Mouse (Mus musculus) liver, embryonic 12.5 days (tissue): ENCODE measurements around the gene Donson. TPM values are rescaled to one million over a fixed set of nuclear protein-coding genes. Genes with fewer than 3 reads are reported as not detected.

ENCODE experiments used
- ATAC-seq: fragments of 200-750 bp; cut with Nextera tagmentation; 2 replicates; pipeline ENCODE4 v1.8.0; 2017; ENCODE audit warnings: moderate number of reproducible peaks, mild to moderate bottlenecking, moderate library complexity
- H3K27ac ChIP-seq: fragments of 300-500 bp; sonication (generic); 2 replicates; pipeline ENCODE4 v1.5.1; 2016; ENCODE audit warnings: mild to moderate bottlenecking
- H3K27me3 ChIP-seq: fragments of 300-500 bp; sonication (generic); replicated peaks from 2 replicates; pipeline ENCODE4 v1.6.1; 2016; ENCODE audit warnings: mild to moderate bottlenecking, moderate library complexity
- H3K36me3 ChIP-seq: fragments of 300-500 bp; sonication (generic); 2 replicates; pipeline ENCODE4 v1.6.1; 2016; ENCODE audit warnings: mild to moderate bottlenecking, moderate library complexity
- H3K4me1 ChIP-seq: fragments of 300-500 bp; sonication (generic); 2 replicates; pipeline ENCODE4 v1.6.1; 2016
- H3K4me2 ChIP-seq: fragments of 300-500 bp; sonication (generic); 2 replicates; pipeline ENCODE4 v1.6.1; 2016; ENCODE audit warnings: mild to moderate bottlenecking, moderate library complexity
- H3K4me3 ChIP-seq: fragments of 300-500 bp; sonication (generic); 2 replicates; pipeline ENCODE4 v1.5.1; 2016; ENCODE audit warnings: mild to moderate bottlenecking, moderate library complexity
- H3K9ac ChIP-seq: fragments of 300-500 bp; sonication (generic); 2 replicates; pipeline ENCODE4 v1.6.1; 2016; ENCODE audit warnings: mild to moderate bottlenecking, moderate library complexity
- H3K9me3 ChIP-seq: fragments of 300-500 bp; sonication (generic); replicated peaks from 2 replicates; pipeline ENCODE4 v1.6.1; 2016; ENCODE audit warnings: mild to moderate bottlenecking, moderate library complexity
- WGBS: fragments of 180-500 bp; shearing (Covaris S2); methylation state at CpG from one replicate; pipeline ENCODE4 v1.1.7; 2016; ENCODE audit not compliant: insufficient replicate concordance; 5-methylcytosine and 5-hydroxymethylcytosine counted together
- polyA plus RNA-seq: library from polyadenylated mRNA; unstranded; fragments of >200 nt; fragmentation: Nextera tagmentation; extraction: Ambion mirVana; gene quantifications from 2 replicates; pipeline ENCODE4 v1.2.1, GENCODE M21; 2016

Donson gene
- polyA plus RNA-seq: 48.4 and 54.9 TPM in 2 replicates

- Histone ChIP-seq H3K27me3 (no peaks in the 10 kb centered on the region), H3K9ac (peak within 1 kb of the TSS; percentile 94), H3K36me3 (peaks cover 46% of the 10 kb centered on the region), H3K4me3 (peak within 1 kb of the TSS; percentile 78), H3K4me1 (peaks cover 49% of the 10 kb centered on the region), H3K9me3 (no peaks in the 10 kb centered on the region), H3K27ac (peak within 1 kb of the TSS; percentile 93), H3K4me2 (peak within 1 kb of the TSS; percentile 97)
- WGBS: under 1% methylated on average over 63 of the region's 71 CpGs
- peak; percentile 97 for ATAC-seq
Observed at GRCm38 (mm10) chr16:91688619-91689334, at the start of gene Donson. Gene Donson, minus strand, starts transcription at chr16:91688770.

DNA sequence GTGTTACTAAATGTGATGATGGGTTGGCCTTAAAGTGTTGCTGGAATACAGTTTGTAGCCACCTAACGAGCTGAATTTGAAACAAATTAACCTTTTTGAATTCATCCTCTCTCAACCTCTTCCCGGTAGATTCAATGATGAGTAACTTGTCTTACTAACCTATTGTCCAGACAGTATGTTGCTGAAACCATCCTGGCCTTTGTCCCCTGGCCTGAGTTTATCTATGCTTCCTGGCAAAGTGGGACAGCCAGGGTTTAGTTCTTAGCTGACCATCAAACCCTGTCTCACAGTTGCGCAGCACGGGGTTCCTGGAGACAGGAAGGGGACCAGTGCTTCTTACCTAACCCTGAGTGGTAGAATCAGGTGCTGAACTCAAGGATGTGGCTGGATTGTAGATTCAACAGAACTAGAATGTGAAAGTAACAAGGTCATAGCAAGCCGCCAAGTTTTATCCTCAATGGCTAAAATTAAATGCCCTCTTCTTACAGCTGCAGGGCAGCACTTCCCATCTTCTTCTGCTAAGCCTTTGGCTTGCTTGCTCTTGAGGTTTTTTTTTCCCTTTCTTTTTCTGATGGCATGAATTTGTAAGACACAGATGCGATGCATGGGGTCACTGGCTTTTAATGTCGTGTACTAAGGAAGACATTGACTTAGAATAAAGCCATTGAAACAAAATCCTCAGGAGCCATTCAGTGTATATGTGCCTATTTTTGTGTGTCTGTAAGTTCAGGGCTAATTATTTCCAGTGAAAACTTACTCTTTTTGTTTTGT, 47.7 kb upstream of the Donson start:
- WGBS: 65% methylated on average over 7 of the region's 7 CpGs
- Histone ChIP-seq H3K4me3 (no peak overlapping the region), H3K27me3 (peaks cover 61% of the 10 kb centered on the region), H3K9ac (no peak overlapping the region), H3K27ac (no peak overlapping the region), H3K9me3 (no peaks in the 10 kb centered on the region), H3K4me2 (no peak overlapping the region), H3K36me3 (no peaks in the 10 kb centered on the region), H3K4me1 (peaks cover 42% of the 10 kb centered on the region)
- no peak for ATAC-seq

DNA sequence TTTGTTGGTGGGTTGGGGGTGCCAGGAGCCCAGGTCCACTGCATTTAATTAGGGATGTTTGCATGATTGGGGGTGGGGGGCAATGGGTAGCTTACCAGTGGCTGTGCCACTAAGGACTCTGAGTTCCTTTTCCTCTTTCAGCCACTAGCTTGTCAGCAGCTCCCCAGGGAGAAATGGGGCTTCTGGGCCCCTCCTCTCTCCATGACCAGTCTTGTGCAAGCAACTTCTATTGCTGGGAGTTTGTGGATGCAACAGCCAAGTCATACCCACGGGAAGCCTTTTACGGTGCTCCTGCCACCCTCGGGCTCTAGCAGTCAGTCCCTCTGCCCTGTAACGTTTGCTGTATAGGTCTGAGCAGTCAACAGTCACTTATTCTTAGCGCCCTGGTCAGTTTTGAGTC, 46.2 kb upstream of the Donson start:
- no peak overlapping the region for H3K27ac ChIP-seq
- peaks cover 74% of the 10 kb centered on the region for H3K27me3 ChIP-seq
- 52% methylated on average over 5 of the region's 5 CpGs for WGBS

DNA sequence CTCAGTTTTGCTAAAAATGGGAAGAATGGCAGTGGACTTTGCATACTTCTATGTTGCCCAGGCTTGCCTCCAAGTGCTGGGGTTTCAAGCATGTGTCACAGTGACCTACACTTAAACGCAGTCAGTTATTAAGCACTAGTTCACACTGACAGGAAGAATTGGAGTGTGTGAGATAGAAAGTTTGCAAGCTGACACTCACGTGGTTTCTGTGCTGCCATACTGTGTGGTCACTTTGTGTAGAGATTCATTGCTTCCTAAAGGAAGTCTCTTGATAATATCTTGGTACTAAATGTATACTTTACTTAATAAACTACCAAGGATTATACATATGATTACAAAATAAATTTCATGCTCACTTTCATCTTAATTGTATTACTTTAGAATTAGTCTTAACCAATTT, 44.2 kb upstream of the Donson start:
- Histone ChIP-seq H3K4me1 (peaks cover 47% of the 10 kb centered on the region), H3K9ac (no peak overlapping the region), H3K9me3 (no peaks in the 10 kb centered on the region), H3K4me2 (no peak overlapping the region), H3K27me3 (peaks cover 75% of the 10 kb centered on the region), H3K36me3 (no peaks in the 10 kb centered on the region), H3K4me3 (no peak overlapping the region), H3K27ac (no peak overlapping the region)
- ATAC-seq: no peak
- 21% methylated on average over 2 of the region's 2 CpGs for WGBS

More for the DNA sequence above, 46.2 kb upstream of the Donson start:
- H3K9me3 ChIP-seq: no peaks in the 10 kb centered on the region
- no peak overlapping the region for H3K9ac ChIP-seq
- H3K36me3 ChIP-seq: no peaks in the 10 kb centered on the region
- H3K4me2 ChIP-seq: no peak overlapping the region
- H3K4me3 ChIP-seq: no peak overlapping the region
- no peak for ATAC-seq
- peaks cover 40% of the 10 kb centered on the region for H3K4me1 ChIP-seq

DNA sequence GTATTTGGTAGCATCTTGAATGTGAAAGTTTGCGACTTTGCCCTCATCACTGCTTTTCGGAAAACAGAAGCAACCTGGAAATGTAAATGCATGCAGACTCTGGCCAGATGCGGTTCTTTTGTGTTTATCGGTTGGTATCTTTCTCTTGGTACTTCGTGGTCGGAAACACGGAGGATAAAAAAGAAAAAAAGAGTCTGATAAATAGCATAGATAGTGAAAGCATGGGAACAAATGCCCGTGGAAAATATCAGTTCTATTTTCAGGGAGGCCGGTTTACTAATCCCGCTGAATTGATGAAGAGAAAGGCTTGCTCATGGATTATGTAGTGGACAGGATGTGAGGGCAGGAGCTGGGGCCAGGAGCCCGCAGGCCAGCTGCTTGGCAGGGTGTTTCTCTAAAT, 41.9 kb upstream of the Donson start:
- Histone ChIP-seq H3K4me3 (peak overlapping the region; percentile 78), H3K4me1 (peaks cover 52% of the 10 kb centered on the region), H3K27ac (no peak overlapping the region), H3K36me3 (no peaks in the 10 kb centered on the region), H3K27me3 (peaks cover 56% of the 10 kb centered on the region), H3K9ac (peak overlapping the region; percentile 75; the same call in 1 of the 2 replicates), H3K9me3 (no peaks in the 10 kb centered on the region), H3K4me2 (peak overlapping the region; percentile 99)
- ATAC-seq: no peak
- WGBS: 3% methylated on average over 11 of the region's 11 CpGs

- no peak for ATAC-seq
- WGBS: under 1% methylated on average over 37 of the region's 44 CpGs
- Histone ChIP-seq H3K4me2 (peak overlapping the region; percentile 99), H3K27me3 (peaks cover 51% of the 10 kb centered on the region), H3K27ac (peak overlapping the region; percentile 69), H3K4me3 (peak overlapping the region; percentile 78), H3K4me1 (peaks cover 47% of the 10 kb centered on the region), H3K36me3 (peaks cover 1% of the 10 kb centered on the region), H3K9ac (peak overlapping the region; percentile 75), H3K9me3 (no peaks in the 10 kb centered on the region)
Observed at GRCm38 (mm10) chr16:91729821-91730441, 41.4 kb upstream of the Donson start.

DNA sequence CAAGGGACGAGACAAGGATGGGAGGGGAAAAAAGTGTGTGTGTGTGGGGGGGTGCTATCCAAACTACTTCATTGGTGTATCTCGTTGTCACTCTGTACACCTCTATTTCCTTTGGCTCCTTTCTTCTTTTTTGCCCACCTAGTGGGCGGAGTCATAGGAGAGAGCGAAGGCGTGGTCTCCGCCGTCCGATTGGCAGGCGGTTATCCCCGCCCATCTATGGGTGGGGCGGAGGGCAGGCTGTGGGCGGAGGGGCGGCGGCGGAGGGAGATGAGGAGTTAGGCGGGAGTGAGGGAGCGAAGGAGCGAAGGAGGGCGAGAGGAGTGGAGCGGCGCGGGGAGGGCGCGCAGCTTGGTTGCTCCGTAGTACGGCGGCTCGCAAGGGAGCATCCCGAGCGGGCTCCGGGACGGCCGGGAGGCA, 40.5 kb upstream of the Donson start, which contains the start of gene Itsn1:
TSS of gene Itsn1 (plus strand) at position 216 of the 417 bp plus-strand sequence.
- under 1% methylated on average over 33 of the region's 33 CpGs for WGBS
- H3K4me3 ChIP-seq: peak within 1 kb of the TSS; percentile 78
- H3K9ac ChIP-seq: peak within 1 kb of the TSS; percentile 79
- H3K27ac ChIP-seq: peak within 1 kb of the TSS; percentile 88
- ATAC-seq: peak; percentile 87
- peak within 1 kb of the TSS; percentile 99 for H3K4me2 ChIP-seq
- H3K4me1 ChIP-seq: peaks cover 48% of the 10 kb centered on the region
- peaks cover 43% of the 10 kb centered on the region for H3K27me3 ChIP-seq
- no peaks in the 10 kb centered on the region for H3K9me3 ChIP-seq
- peaks cover 8% of the 10 kb centered on the region for H3K36me3 ChIP-seq

GRCm38 (mm10) chr16:91728123-91729065, 39.8 kb upstream of the Donson start, which contains the start of gene Cryzl1:
Gene Cryzl1, minus strand, starts transcription at chr16:91728975.
- Histone ChIP-seq H3K27ac (peak within 1 kb of the TSS; percentile 88), H3K9ac (peak within 1 kb of the TSS; percentile 79), H3K4me3 (peak within 1 kb of the TSS; percentile 78), H3K36me3 (peaks cover 9% of the 10 kb centered on the region), H3K27me3 (peaks cover 39% of the 10 kb centered on the region), H3K4me1 (peaks cover 52% of the 10 kb centered on the region), H3K4me2 (peak within 1 kb of the TSS; percentile 99), H3K9me3 (no peaks in the 10 kb centered on the region)
- WGBS: 1% methylated on average over 46 of the region's 46 CpGs
- peak; percentile 94 for ATAC-seq

DNA sequence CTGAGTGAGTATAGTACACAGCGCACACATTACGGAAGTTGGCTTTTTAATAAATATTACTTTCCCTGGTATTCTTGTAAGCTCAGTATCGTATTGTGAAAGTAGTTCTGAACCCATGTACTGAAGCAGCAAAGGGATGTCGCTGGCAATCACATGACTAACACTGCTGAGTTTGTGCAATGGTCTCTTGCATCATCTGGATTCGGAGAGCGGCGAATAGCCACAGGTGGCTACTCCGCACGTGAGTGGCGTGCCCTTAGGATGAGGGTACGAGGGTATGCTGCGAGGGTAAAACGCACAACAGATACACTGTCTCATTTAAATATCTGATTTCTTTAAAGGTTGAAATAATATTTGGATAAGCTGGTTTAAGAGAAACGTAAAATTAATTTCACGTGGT, 38.9 kb upstream of the Donson start:
- Histone ChIP-seq H3K9me3 (no peaks in the 10 kb centered on the region), H3K4me1 (peaks cover 52% of the 10 kb centered on the region), H3K36me3 (peaks cover 9% of the 10 kb centered on the region), H3K27ac (peak overlapping the region; percentile 88), H3K9ac (peak overlapping the region; percentile 79), H3K4me3 (peak overlapping the region; percentile 78), H3K27me3 (peaks cover 31% of the 10 kb centered on the region), H3K4me2 (peak overlapping the region; percentile 99)
- ATAC-seq: no peak
- 77% methylated on average over 15 of the region's 15 CpGs for WGBS

GRCm38 (mm10) chr16:91724247-91724646, 35.7 kb upstream of the Donson start:
- Histone ChIP-seq H3K4me1 (peaks cover 39% of the 10 kb centered on the region), H3K9ac (no peak overlapping the region), H3K36me3 (peaks cover 33% of the 10 kb centered on the region), H3K4me3 (no peak overlapping the region), H3K27me3 (peaks cover under 1% of the 10 kb centered on the region), H3K4me2 (no peak overlapping the region), H3K9me3 (no peaks in the 10 kb centered on the region), H3K27ac (no peak overlapping the region)
- no peak for ATAC-seq
- 26% methylated on average over 3 of the region's 3 CpGs for WGBS

- no peaks in the 10 kb centered on the region for H3K9me3 ChIP-seq
- H3K4me2 ChIP-seq: peak overlapping the region; percentile 50
- H3K27me3 ChIP-seq: no peaks in the 10 kb centered on the region
- ATAC-seq: peak; percentile 68
- H3K4me3 ChIP-seq: no peak overlapping the region
- peaks cover 34% of the 10 kb centered on the region for H3K4me1 ChIP-seq
- peaks cover 76% of the 10 kb centered on the region for H3K36me3 ChIP-seq
- peak overlapping the region; percentile 94 for H3K27ac ChIP-seq
- 17% methylated on average over 4 of the region's 4 CpGs for WGBS
- peak overlapping the region; percentile 47 for H3K9ac ChIP-seq
Observed at GRCm38 (mm10) chr16:91717399-91717798, 28.8 kb upstream of the Donson start.
